Mouse (Mus musculus): ENCODE data around the gene Armc3.
"Not testable (repeated sequence)": the region's sequence is repeated elsewhere in the genome, so short reads cannot be mapped to it uniquely, and the experiment has no call there.

- TF ChIP-seq CTCF, EP300 (IDR thresholded peaks at IDR 0.05; ENCODE audit: low read depth): not testable (repeated sequence)
These were observed 118.2 kb downstream of the Armc3 start for GRCm38 (mm10) chr2:19317151-19317812.
